Mouse (Mus musculus) embryonic facial prominence, embryonic 11.5 days (tissue): ENCODE measurements around the gene Slc9a7. TPM values are rescaled to one million over a fixed set of nuclear protein-coding genes. Genes with fewer than 3 reads are reported as not detected.

ENCODE experiments used
- ATAC-seq: fragments of 200-750 bp; cut with Nextera tagmentation; replicated peaks from 2 replicates; pipeline ENCODE4 v1.8.0; 2017; ENCODE audit warnings: low read depth; ENCODE audit not compliant: insufficient number of reproducible peaks, low FRiP score, low TSS enrichment
- DNase-seq: peaks from one replicate; pipeline ENCODE4 v3.0.0-alpha.2; 2015; ENCODE audit warnings: low spot score
- H3K27ac ChIP-seq: fragments of 300-500 bp; sonication (generic); replicated peaks from 2 replicates; pipeline ENCODE4 v1.5.1; 2014; ENCODE audit warnings: mild to moderate bottlenecking, low read depth, low read length, control low read depth
- H3K27me3 ChIP-seq: fragments of 300-500 bp; sonication (generic); 2 replicates; pipeline ENCODE4 v1.6.1; 2014; ENCODE audit warnings: mild to moderate bottlenecking, low read length, moderate library complexity, mixed read lengths; ENCODE audit not compliant: control insufficient read depth, insufficient read depth
- H3K36me3 ChIP-seq: fragments of 300-500 bp; sonication (generic); replicated peaks from 2 replicates; pipeline ENCODE4 v1.6.1; 2014; ENCODE audit warnings: low read depth, mild to moderate bottlenecking, low read length, moderate library complexity, mixed read lengths; ENCODE audit not compliant: control insufficient read depth, insufficient read depth
- H3K4me1 ChIP-seq: fragments of 300-500 bp; sonication (generic); 2 replicates; pipeline ENCODE4 v1.6.1; 2014; ENCODE audit warnings: low read length, mixed read lengths; ENCODE audit not compliant: control insufficient read depth, insufficient read depth
- H3K4me2 ChIP-seq: fragments of 300-500 bp; sonication (generic); 2 replicates; pipeline ENCODE4 v1.6.1; 2014; ENCODE audit warnings: low read depth, mild to moderate bottlenecking, control low read depth, low read length, moderate library complexity
- H3K4me3 ChIP-seq: fragments of 300-500 bp; sonication (generic); 2 replicates; pipeline ENCODE4 v1.5.1; 2014; ENCODE audit warnings: low read depth, low read length, control low read depth
- H3K9ac ChIP-seq: fragments of 300-500 bp; sonication (generic); replicated peaks from 2 replicates; pipeline ENCODE4 v1.6.1; 2014; ENCODE audit warnings: mild to moderate bottlenecking, control low read depth, low read length
- H3K9me3 ChIP-seq: fragments of 300-500 bp; sonication (generic); replicated peaks from 2 replicates; pipeline ENCODE4 v1.6.1; 2016; ENCODE audit warnings: mild to moderate bottlenecking, low read length, inconsistent platforms, mixed read lengths; ENCODE audit not compliant: control insufficient read depth
- WGBS: fragments of 180-500 bp; shearing (Covaris S2); extraction: QIAGEN DNeasy Blood & Tissue Kit; methylation state at CpG from one replicate; pipeline ENCODE4 v1.1.7; 2014; 5-methylcytosine and 5-hydroxymethylcytosine counted together
- polyA plus RNA-seq: library from polyadenylated mRNA; unstranded; fragments of >200 nt; fragmentation: Nextera tagmentation; extraction: Ambion mirVana; gene quantifications from 2 replicates; pipeline ENCODE4 v1.2.1, GENCODE M21; 2014

The Slc9a7 gene
- polyA plus RNA-seq, 1 experiment from 2014 or later, result 1.2 TPM

- no peaks in the 10 kb centered on the region for H3K36me3 ChIP-seq
- 15% methylated on average over 63 of the region's 65 CpGs for WGBS
- no peak overlapping the region for H3K27ac ChIP-seq
- ATAC-seq, result peak; percentile 49
- no peaks in the 10 kb centered on the region for H3K9me3 ChIP-seq
- peak overlapping the region; percentile 40 for H3K4me3 ChIP-seq
- peak overlapping the region; percentile 69 for H3K4me2 ChIP-seq
- peak; percentile 8 for DNase-seq
- no peak overlapping the region for H3K9ac ChIP-seq
- H3K4me1 ChIP-seq, result no peaks in the 10 kb centered on the region
- H3K27me3 ChIP-seq, result peaks cover 3% of the 10 kb centered on the region
Measured at GRCm38 (mm10) chrX:20060096-20060768, 231.4 kb downstream of the Slc9a7 start.

GRCm38 (mm10) chrX:20059381-20059971, 232.1 kb downstream of the Slc9a7 start, which contains the start of gene Chst7:
TSS of gene Chst7 (plus strand) at chrX:20059560.
- no peaks in the 10 kb centered on the region for H3K9me3 ChIP-seq
- H3K4me2 ChIP-seq, result peak within 1 kb of the TSS; percentile 69
- H3K4me1 ChIP-seq, result no peaks in the 10 kb centered on the region
- peak within 1 kb of the TSS; percentile 40 for H3K4me3 ChIP-seq
- H3K27me3 ChIP-seq, result peaks cover 3% of the 10 kb centered on the region
- DNase-seq (peak; percentile 78), ATAC-seq (peak; percentile 93)
- H3K9ac ChIP-seq, result no peak within 1 kb of the TSS
- no peak within 1 kb of the TSS for H3K27ac ChIP-seq
- 14% methylated on average over 40 of the region's 40 CpGs for WGBS
- H3K36me3 ChIP-seq, result no peaks in the 10 kb centered on the region

Other genes with a start within 250 kb of the Slc9a7 start
- gene Chst7, start 232.2 kb downstream of the Slc9a7 start, polyA plus RNA-seq, result 1.8 and 2.5 TPM in 2 replicates
- 22.1 and 23.0 TPM in 2 replicates for gene Rp2, start 72.7 kb upstream of the Slc9a7 start, polyA plus RNA-seq
- gene Jade3, start 133.9 kb upstream of the Slc9a7 start, polyA plus RNA-seq, result 11.4 and 14.4 TPM in 2 replicates